Mouse (Mus musculus) hindbrain, embryonic 14.5 days (tissue): ENCODE data around the gene Clcn6. TPM values are rescaled to one million over a fixed set of nuclear protein-coding genes. Genes with fewer than 3 reads are reported as not detected.
A peak's percentile ranks its signal among the peaks of the same experiment; 100 is the strongest.

Source experiments
- ATAC-seq: fragments of 200-750 bp; cut with Nextera tagmentation; 2 replicates; pipeline ENCODE4 v1.8.0; 2017; ENCODE audit warnings: moderate number of reproducible peaks, mild to moderate bottlenecking, moderate TSS enrichment, moderate library complexity; ENCODE audit not compliant: low FRiP score
- DNase-seq: peaks from one replicate; pipeline ENCODE4 v3.0.0-alpha.2; 2015; ENCODE audit warnings: low spot score
- H3K27ac ChIP-seq: fragments of 300-500 bp; sonication (generic); 2 replicates; pipeline ENCODE4 v1.5.1; 2014; ENCODE audit warnings: mild to moderate bottlenecking, moderate library complexity
- H3K27me3 ChIP-seq: fragments of 300-500 bp; sonication (generic); 2 replicates; pipeline ENCODE4 v1.6.1; 2014; ENCODE audit warnings: mild to moderate bottlenecking, low read length, mixed read lengths; ENCODE audit not compliant: control insufficient read depth, insufficient read depth
- H3K36me3 ChIP-seq: fragments of 300-500 bp; sonication (generic); replicated peaks from 2 replicates; pipeline ENCODE4 v1.6.1; 2014; ENCODE audit not compliant: control insufficient read depth, insufficient read depth
- H3K4me1 ChIP-seq: fragments of 300-500 bp; sonication (generic); replicated peaks from 2 replicates; pipeline ENCODE4 v1.6.1; 2014; ENCODE audit warnings: antibody characterized with exemption, low read length, mixed read lengths; ENCODE audit not compliant: control insufficient read depth, insufficient read depth
- H3K4me2 ChIP-seq: fragments of 300-500 bp; sonication (generic); replicated peaks from 2 replicates; pipeline ENCODE4 v1.6.1; 2014; ENCODE audit warnings: mild to moderate bottlenecking, moderate library complexity
- H3K4me3 ChIP-seq: fragments of 300-500 bp; sonication (generic); replicated peaks from 2 replicates; pipeline ENCODE4 v1.5.1; 2014; ENCODE audit warnings: mild to moderate bottlenecking, low read length
- H3K9ac ChIP-seq: fragments of 300-500 bp; sonication (generic); 2 replicates; pipeline ENCODE4 v1.6.1; 2014
- H3K9me3 ChIP-seq: fragments of 300-500 bp; sonication (generic); 2 replicates; pipeline ENCODE4 v1.6.1; 2016; ENCODE audit warnings: low read length; ENCODE audit not compliant: control insufficient read depth
- WGBS: fragments of 180-500 bp; shearing (Covaris S2); extraction: QIAGEN DNeasy Blood & Tissue Kit; methylation state at CpG from one replicate; pipeline ENCODE4 v1.1.7; 2014; 5-methylcytosine and 5-hydroxymethylcytosine counted together
- polyA plus RNA-seq: library from polyadenylated mRNA; unstranded; fragments of >200 nt; fragmentation: Nextera tagmentation; extraction: Ambion mirVana; gene quantifications from 2 replicates; pipeline ENCODE4 v1.2.1, GENCODE M21; 2014

Clcn6 gene
- polyA plus RNA-seq, 1 experiment from 2014 or later: 24.8 TPM

DNA sequence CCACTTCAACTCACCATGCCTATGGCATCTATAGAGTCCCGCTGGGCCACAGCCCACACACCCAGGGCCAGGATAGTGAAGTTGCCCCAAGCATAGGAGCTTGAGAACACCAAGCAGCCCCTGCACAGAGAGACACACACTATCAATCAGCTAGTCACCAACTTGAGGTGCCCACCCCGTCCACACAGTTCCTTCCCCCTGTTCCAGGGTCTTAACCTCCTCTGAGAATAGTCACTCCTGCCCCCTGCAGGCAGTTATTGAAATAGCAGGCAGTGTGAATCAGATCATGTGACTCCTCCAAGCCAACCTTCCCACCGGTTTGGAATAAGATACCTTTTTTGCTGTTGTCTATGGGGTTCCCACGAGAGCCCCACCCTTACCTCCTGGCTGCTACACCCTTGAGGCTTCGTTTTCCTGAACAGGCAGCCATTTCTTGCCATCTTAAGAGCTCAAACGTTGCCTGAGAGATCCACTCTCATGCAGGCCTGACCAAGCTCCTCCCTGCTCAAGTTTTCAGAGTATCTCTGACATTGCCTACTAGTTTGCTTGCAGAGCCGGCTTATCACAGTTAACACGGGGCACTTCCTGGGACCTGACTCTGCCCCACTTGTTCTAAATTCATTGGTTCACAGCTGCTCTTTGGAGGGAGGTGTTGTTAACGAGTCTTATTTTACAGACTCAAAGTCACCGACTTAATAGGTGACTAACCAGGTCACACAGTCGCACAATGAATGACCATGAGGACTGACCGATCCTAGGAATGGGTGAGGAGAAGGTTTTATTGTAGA, 43.8 kb upstream of the Clcn6 start:
- Histone ChIP-seq H3K27me3 (no peaks in the 10 kb centered on the region), H3K9me3 (no peaks in the 10 kb centered on the region), H3K36me3 (no peaks in the 10 kb centered on the region), H3K27ac (no peak overlapping the region), H3K4me2 (no peak overlapping the region), H3K4me1 (0 out of 2 replicates have a peak, but pooled peaks cover 2% of the 10 kb centered on the region), H3K4me3 (no peak overlapping the region), H3K9ac (no peak overlapping the region)
- ATAC-seq: no peak
- peak; percentile 47 for DNase-seq
- 58% methylated on average over 12 of the region's 12 CpGs for WGBS

DNA sequence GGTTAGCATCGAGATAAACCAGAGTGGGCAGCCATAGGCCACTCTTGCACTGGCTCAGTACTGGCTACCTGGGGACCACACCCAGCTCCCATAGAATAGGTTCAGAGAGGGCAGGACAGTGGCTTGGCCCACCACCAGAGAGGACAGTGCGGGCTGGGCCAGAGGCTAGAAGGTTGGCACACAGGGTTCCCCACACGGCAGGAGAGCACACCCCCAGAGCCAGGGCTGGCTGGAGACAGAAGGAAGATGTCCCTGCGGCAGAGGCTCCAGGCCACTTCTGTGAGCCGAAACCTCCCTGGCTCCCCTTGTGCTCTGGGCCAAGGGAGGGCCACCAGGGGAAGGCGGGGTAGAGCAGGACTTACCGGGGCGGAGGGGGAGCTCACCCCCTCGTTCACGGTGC, 42.6 kb upstream of the Clcn6 start:
- no peaks in the 10 kb centered on the region for H3K36me3 ChIP-seq
- H3K27ac ChIP-seq: no peak overlapping the region
- no peak overlapping the region for H3K9ac ChIP-seq
- H3K4me1 ChIP-seq: no peaks in the 10 kb centered on the region
- H3K4me3 ChIP-seq: no peak overlapping the region
- DNase-seq (no peak), ATAC-seq (no peak)
- no peak overlapping the region for H3K4me2 ChIP-seq
- H3K27me3 ChIP-seq: no peaks in the 10 kb centered on the region
- WGBS: 93% methylated on average over 10 of the region's 10 CpGs
- H3K9me3 ChIP-seq: no peaks in the 10 kb centered on the region

DNA sequence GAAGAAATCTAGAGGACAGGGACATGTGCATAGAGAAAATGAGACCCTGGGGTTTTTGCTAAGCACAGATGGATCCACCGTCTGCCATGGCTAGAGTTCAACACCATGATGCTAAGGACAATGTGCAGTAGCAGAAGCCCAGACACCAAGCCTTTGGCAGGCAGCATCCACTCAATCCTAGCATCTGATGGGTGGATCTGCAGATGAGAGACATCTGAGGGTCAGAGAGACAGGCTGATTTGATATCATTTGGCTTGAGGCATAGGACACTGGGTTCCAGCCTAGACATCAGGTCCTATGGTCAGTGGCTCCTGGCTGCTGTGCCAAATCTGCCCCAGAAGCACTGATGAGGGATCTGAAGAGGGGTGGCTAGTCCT, 42.0 kb upstream of the Clcn6 start:
- Histone ChIP-seq H3K27ac (no peak overlapping the region), H3K36me3 (no peaks in the 10 kb centered on the region), H3K9ac (no peak overlapping the region), H3K4me2 (no peak overlapping the region), H3K27me3 (no peaks in the 10 kb centered on the region), H3K4me3 (no peak overlapping the region), H3K9me3 (no peaks in the 10 kb centered on the region), H3K4me1 (no peaks in the 10 kb centered on the region)
- 82% methylated on average over 1 of the region's 1 CpGs for WGBS
- ATAC-seq (no peak), DNase-seq (no peak)

DNA sequence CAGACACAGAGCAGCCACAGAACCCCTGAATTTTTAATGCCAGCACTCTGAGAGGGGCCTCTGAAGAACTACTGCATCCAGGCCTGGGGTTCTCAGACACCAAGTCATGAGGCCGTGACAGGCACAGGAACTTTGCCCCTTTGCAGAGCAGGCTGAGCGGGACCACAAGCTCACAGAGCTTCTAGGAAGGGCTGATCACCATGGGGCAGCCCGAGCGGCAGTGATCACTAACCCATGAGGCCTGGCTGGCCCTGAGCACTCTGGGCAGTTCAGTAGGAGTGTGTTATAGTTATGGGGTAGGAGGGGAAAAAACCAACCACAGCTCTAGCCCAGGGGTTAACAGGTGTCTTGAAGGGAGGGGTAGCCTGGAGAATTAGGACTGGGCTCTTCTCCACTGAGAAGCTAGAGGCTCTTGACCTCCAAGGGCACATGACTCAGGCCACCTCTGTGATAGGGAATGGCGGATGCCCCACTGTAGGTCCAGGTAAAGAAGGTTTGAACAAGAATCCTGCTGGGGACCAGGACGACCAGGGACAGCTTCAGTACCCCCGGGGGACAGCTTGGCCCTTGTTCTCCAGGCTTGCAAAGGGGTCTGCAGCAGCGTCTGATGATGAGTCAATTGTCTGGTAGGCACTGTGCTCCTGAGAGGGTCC, 41.4 kb upstream of the Clcn6 start:
- no peak overlapping the region for H3K4me2 ChIP-seq

DNA sequence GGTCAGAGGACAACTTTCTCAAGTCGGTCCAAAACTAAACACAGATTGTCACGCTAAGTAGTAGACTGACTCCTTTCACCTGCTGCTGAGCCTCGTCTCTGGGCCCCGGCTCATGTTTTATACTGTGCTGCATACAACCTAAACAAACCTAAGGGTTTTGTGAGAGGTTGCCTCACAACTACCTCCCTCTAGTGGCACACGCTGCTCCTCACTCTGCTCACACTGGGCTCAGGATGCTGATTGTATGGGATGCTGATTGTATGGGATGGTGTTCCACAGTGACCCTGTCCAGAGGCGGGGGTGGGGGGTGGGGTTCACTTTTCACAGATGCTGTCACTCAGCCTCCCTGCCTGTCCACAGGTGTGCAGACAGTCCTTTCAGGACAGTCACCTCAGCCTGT, 40.6 kb upstream of the Clcn6 start:
- Histone ChIP-seq H3K27ac (no peak overlapping the region), H3K36me3 (no peaks in the 10 kb centered on the region), H3K4me1 (peaks cover 3% of the 10 kb centered on the region; the same call in 1 of the 2 replicates), H3K27me3 (no peaks in the 10 kb centered on the region), H3K9me3 (no peaks in the 10 kb centered on the region), H3K9ac (no peak overlapping the region), H3K4me2 (no peak overlapping the region), H3K4me3 (no peak overlapping the region)
- ATAC-seq: no peak
- DNase-seq: no peak
- WGBS: 64% methylated on average over 6 of the region's 6 CpGs

More for the DNA sequence above, 41.4 kb upstream of the Clcn6 start:
- Histone ChIP-seq H3K9me3 (no peaks in the 10 kb centered on the region), H3K27ac (no peak overlapping the region), H3K9ac (no peak overlapping the region), H3K36me3 (no peaks in the 10 kb centered on the region), H3K27me3 (no peaks in the 10 kb centered on the region), H3K4me3 (no peak overlapping the region), H3K4me1 (peaks cover 3% of the 10 kb centered on the region; the same call in 1 of the 2 replicates)
- no peak for DNase-seq
- ATAC-seq: no peak
- WGBS: 87% methylated on average over 8 of the region's 8 CpGs

DNA sequence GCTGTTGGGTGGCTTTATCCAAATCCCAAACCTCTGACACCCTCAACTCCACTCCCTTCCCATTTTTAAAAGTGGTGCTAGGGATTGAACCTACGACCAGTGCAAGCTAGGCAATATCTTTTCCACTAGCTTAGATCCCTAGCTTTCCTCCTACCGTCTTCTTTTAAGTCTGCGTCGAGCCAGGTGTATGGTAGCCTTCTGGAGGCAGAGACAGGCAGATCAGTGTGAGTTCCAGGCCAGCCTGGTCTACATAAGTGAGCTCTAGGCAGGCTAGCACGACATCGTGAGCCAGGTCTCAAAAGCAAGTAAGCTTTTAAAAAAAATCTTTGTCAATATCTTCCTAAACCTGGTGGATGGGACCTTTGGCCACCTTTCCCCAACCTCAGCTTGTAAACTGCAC, 37.3 kb upstream of the Clcn6 start:
- 88% methylated on average over 6 of the region's 6 CpGs for WGBS
- no peaks in the 10 kb centered on the region for H3K27me3 ChIP-seq
- no peaks in the 10 kb centered on the region for H3K9me3 ChIP-seq
- H3K4me1 ChIP-seq: peaks cover 3% of the 10 kb centered on the region; the same call in 1 of the 2 replicates
- H3K27ac ChIP-seq: no peak overlapping the region
- ATAC-seq (no peak), DNase-seq (no peak)
- no peak overlapping the region for H3K4me3 ChIP-seq
- no peak overlapping the region for H3K4me2 ChIP-seq
- H3K9ac ChIP-seq: 0 out of 2 replicates have a peak overlapping the region, but pooled peaks have one; percentile 31
- H3K36me3 ChIP-seq: no peaks in the 10 kb centered on the region

DNA sequence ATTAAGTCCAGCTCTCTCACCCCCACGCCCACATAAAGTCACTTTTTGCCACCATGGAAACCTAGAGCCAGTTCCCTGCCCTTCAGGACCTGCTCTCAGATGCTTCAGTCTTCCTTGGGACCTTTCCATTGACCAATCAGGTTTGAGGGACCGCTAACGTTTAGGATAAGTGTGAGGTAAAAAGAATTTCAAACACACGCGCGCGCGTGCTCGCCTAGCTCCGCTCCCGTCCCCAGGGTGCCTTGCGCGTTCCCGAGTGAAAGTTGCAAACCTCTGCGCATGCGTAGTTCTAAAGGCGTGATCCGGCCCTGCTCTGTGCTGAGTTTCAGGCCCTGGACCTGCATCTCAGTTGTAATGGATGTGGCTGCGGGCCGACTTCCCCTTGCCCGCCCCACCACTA, 36.6 kb upstream of the Clcn6 start:
- peak; percentile 74 for DNase-seq
- WGBS: 44% methylated on average over 21 of the region's 21 CpGs
- Histone ChIP-seq H3K9ac (peak overlapping the region; percentile 31; the same call in 1 of the 2 replicates), H3K4me2 (peak overlapping the region; percentile 51), H3K27me3 (no peaks in the 10 kb centered on the region), H3K9me3 (no peaks in the 10 kb centered on the region), H3K4me1 (peaks cover 3% of the 10 kb centered on the region; the same call in 1 of the 2 replicates), H3K27ac (no peak overlapping the region), H3K36me3 (no peaks in the 10 kb centered on the region), H3K4me3 (peak overlapping the region; percentile 22)
- ATAC-seq: no peak

DNA sequence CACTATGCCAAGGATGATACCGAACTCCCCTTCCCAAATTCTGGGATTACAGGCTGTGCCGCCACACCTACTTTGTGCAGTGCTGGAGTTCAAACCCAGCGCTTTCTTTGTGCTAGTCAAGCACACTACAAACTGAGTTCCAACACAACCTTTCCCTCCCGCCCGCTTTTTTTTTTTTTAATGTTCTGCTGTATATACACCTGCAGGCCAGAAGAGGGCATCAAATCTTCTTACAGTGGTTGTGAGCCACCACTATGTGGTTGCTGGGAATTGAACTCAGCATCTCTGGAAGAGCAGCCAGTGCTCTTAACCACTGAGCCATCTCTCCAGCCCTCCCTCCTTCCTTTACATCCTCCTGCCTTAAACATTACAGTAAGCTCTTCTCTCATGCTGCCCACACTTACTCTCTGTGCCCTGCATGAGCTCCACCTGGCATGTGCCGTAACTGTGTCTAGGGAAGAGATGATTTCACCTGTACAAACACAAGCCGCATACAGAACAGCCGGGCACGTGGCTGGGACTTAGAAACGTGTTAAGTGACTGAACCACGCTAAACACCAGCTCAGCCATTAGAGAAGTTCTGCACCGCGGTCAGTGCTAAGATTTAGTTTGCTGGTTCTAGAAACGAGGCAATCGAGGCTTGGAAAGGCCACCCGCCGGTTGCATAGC, 36.0 kb upstream of the Clcn6 start:
- ATAC-seq: no peak
- peaks cover 3% of the 10 kb centered on the region; the same call in 1 of the 2 replicates for H3K4me1 ChIP-seq
- H3K4me2 ChIP-seq: peak overlapping the region; percentile 51
- no peaks in the 10 kb centered on the region for H3K27me3 ChIP-seq
- no peak overlapping the region for H3K9ac ChIP-seq
- no peak overlapping the region for H3K27ac ChIP-seq
- WGBS: 50% methylated on average over 17 of the region's 17 CpGs
- H3K4me3 ChIP-seq: peak overlapping the region; percentile 22
- no peaks in the 10 kb centered on the region for H3K36me3 ChIP-seq
- no peak for DNase-seq
- H3K9me3 ChIP-seq: no peaks in the 10 kb centered on the region

DNA sequence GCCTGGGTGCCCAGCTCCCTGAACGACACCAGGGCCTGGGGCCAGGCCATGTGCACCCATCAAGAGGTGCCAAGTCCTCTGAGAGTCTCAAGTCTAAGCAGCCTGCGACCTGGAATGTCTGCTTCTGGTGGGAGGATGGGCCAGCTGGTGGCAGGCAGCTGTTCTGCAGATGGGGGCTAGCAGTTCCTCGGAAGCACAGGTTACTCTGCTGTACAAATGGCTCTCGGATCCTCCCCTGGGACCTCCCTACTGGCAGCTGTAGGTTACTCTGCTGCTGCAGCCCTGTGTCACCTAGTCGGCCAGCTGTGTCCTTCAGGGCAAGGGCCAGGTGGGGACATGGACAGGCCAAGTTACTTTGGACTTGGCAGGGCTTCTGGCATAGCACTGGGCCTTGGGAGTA, 32.9 kb upstream of the Clcn6 start:
- H3K9me3 ChIP-seq: no peaks in the 10 kb centered on the region
- H3K36me3 ChIP-seq: no peaks in the 10 kb centered on the region
- no peak overlapping the region for H3K4me2 ChIP-seq
- no peak overlapping the region for H3K9ac ChIP-seq
- no peaks in the 10 kb centered on the region for H3K27me3 ChIP-seq
- H3K4me3 ChIP-seq: no peak overlapping the region
- 56% methylated on average over 5 of the region's 5 CpGs for WGBS
- no peak for ATAC-seq
- H3K4me1 ChIP-seq: peaks cover 3% of the 10 kb centered on the region; the same call in 1 of the 2 replicates
- DNase-seq: no peak
- H3K27ac ChIP-seq: no peak overlapping the region
